Mouse (Mus musculus): ENCODE results near the gene Rbm20. TPM values are rescaled to one million over a fixed set of nuclear protein-coding genes. Genes with fewer than 3 reads are reported as not detected.

The Rbm20 gene
- polyA plus RNA-seq, 1 experiment from 2014 or later = 1.4 TPM

DNA sequence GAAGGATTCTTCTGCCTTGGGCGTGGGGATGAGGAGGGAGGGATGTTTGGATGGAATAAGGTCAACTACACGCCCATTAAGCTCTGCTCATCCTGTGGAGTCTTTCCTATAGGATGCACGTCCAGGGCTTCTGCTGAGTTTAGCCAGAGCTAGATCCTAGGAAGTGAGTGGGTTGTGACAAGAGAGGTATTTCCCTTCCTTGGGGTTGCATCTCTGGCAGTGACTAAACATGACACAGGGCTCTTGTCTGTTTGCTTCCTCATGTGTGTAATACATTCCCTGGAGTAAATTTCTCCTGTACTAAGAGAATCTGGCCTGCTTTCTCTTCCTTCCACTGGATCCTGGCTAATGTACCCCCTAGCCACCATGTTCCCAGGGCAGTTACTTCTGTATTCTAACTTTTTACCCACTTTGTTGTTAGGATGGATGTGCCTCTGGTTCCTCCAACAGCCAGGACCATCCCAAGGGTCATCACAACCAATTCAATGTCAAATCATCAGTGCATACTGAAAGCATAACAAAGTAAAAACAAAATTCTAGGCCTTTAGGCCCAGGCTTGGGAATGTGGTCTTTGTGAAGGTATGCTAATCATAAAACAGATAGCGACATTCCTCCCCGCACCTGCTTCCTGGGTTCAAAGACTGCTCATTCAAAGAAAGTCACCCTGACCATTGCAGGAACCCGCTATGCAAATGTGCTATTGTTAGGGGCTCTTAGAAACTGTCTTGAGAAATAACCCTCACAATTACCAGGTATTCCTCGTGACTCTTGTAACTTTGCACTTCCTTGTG lies 87.8 kb downstream of the Rbm20 start:
- no peak overlapping the region for H3K9ac ChIP-seq (replicated peaks)
- peaks cover 5% of the 10 kb centered on the region; the same call in 1 of the 2 replicates for H3K27me3 ChIP-seq
- H3K4me1 ChIP-seq (replicated peaks) = no peaks in the 10 kb centered on the region
- no peaks in the 10 kb centered on the region for H3K36me3 ChIP-seq
- no peak overlapping the region for H3K4me3 ChIP-seq (replicated peaks)
- 82% methylated on average over 7 of the region's 7 CpGs for WGBS
- 0 out of 2 replicates have a peak, but pooled peaks cover 3% of the 10 kb centered on the region for H3K9me3 ChIP-seq
- no peak overlapping the region for H3K27ac ChIP-seq
- ATAC-seq = no peak
- H3K4me2 ChIP-seq (replicated peaks) = no peak overlapping the region

DNA sequence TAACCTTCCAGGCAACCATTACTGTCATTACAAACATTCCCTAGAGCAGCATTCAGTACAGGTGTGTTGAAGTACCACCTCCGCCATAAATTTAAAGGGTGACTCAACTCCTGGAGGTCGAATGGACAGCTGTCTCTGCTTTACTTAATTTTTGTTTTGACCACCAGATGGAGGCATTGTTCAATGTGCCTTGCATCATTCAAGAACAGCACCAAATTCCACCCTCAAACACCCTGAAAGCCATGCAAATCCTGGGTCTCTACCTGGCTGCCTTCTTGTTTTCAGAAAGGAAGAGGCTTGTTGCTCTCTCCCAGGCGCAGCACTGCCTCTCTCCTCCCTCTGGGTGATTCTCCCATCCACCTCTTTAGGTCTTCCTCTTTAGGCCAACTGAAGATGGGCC lies 91.4 kb downstream of the Rbm20 start:
- peaks cover 19% of the 10 kb centered on the region; the same call in 1 of the 2 replicates for H3K27me3 ChIP-seq
- H3K9me3 ChIP-seq = 0 out of 2 replicates have a peak, but pooled peaks cover 3% of the 10 kb centered on the region
- no peak overlapping the region for H3K4me2 ChIP-seq (replicated peaks)
- no peak overlapping the region for H3K4me3 ChIP-seq (replicated peaks)
- no peaks in the 10 kb centered on the region for H3K4me1 ChIP-seq (replicated peaks)
- no peaks in the 10 kb centered on the region for H3K36me3 ChIP-seq
- 39% methylated on average over 3 of the region's 3 CpGs for WGBS
- no peak overlapping the region for H3K9ac ChIP-seq (replicated peaks)
- H3K27ac ChIP-seq = no peak overlapping the region
- ATAC-seq = 0 out of 2 replicates have a peak, but pooled peaks have one; percentile 34

- Histone ChIP-seq H3K9me3 (no peaks in the 10 kb centered on the region), H3K4me2 (replicated peaks) (no peak overlapping the region), H3K27ac (no peak overlapping the region), H3K4me3 (replicated peaks) (no peak overlapping the region), H3K27me3 (peaks cover 14% of the 10 kb centered on the region; the same call in 1 of the 2 replicates), H3K4me1 (replicated peaks) (0 out of 2 replicates have a peak, but pooled peaks cover 8% of the 10 kb centered on the region), H3K9ac (replicated peaks) (no peak overlapping the region), H3K36me3 (no peaks in the 10 kb centered on the region)
- peak; percentile 75 for ATAC-seq
- WGBS = 44% methylated on average over 11 of the region's 11 CpGs
Observed at GRCm38 (mm10) chr19:53773937-53774640, 97.0 kb downstream of the Rbm20 start.

DNA sequence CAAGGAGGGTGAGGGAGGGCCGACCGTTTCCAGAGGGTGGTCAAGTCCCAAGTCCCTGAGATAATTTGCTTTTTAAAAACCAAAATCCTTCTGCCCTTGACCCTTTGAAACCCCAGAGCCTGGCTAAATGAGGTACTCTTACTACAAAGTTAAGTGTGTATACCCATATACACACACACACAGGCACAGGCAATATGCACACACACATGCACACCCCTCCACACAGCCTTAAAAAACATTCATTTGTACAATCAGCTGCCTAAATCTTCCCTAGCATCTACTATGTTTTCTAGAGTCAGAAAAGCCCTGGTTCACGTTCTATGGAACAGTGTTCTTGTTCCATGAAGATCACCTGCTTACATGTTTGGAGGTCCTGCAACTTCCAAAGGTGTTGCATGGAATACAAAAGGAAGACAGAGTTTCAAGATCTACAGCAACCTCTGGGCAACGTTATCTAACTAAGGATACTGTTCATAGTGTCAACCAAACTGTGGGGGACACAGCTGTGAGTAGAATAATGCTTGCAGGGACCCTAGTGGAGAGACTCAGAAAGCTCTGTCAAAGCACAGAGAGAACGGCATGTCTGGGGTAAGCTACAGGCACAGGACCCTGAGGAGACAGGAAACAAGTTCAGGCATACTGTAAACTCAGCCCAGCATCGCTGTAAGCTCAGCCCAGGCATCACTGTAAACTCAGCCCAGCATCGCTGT lies 97.7 kb downstream of the Rbm20 start:
- Histone ChIP-seq H3K36me3 (no peaks in the 10 kb centered on the region), H3K9ac (replicated peaks) (no peak overlapping the region), H3K4me3 (replicated peaks) (no peak overlapping the region), H3K27me3 (peaks cover 18% of the 10 kb centered on the region; the same call in 1 of the 2 replicates), H3K27ac (no peak overlapping the region), H3K9me3 (no peaks in the 10 kb centered on the region), H3K4me1 (replicated peaks) (0 out of 2 replicates have a peak, but pooled peaks cover 8% of the 10 kb centered on the region), H3K4me2 (replicated peaks) (no peak overlapping the region)
- WGBS = 58% methylated on average over 7 of the region's 7 CpGs
- ATAC-seq = peak; percentile 45

DNA sequence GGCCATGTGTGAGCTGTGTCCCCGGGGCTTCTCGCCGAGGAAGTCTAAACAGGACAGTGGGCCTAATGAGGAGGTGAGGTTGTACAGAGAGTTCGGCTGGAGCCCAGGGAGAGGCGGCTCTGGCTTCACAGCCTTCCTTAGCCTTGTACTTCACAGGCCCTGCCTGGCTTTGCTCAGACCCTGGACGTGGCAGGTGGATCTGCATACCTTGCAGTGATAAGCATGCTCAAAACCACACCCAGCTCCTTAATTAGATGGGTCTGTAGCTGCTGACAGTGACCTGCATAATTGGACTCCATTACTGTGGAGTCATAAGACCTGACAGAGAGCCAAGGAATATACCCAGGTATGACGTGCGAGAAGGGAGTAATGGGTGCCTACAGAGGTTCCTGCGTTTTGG lies 102.3 kb downstream of the Rbm20 start:
- WGBS = 87% methylated on average over 9 of the region's 9 CpGs
- Histone ChIP-seq H3K27ac (no peak overlapping the region), H3K4me1 (replicated peaks) (no peaks in the 10 kb centered on the region), H3K4me3 (replicated peaks) (no peak overlapping the region), H3K27me3 (peaks cover 15% of the 10 kb centered on the region; the same call in 1 of the 2 replicates), H3K4me2 (replicated peaks) (no peak overlapping the region), H3K36me3 (no peaks in the 10 kb centered on the region), H3K9ac (replicated peaks) (no peak overlapping the region), H3K9me3 (no peaks in the 10 kb centered on the region)
- no peak for ATAC-seq

GRCm38 (mm10) chr19:53779818-53780217 lies 102.7 kb downstream of the Rbm20 start:
- no peak overlapping the region for H3K9ac ChIP-seq (replicated peaks)
- no peaks in the 10 kb centered on the region for H3K4me1 ChIP-seq (replicated peaks)
- 91% methylated on average over 4 of the region's 4 CpGs for WGBS
- H3K27ac ChIP-seq = no peak overlapping the region
- peaks cover 15% of the 10 kb centered on the region; the same call in 1 of the 2 replicates for H3K27me3 ChIP-seq
- no peaks in the 10 kb centered on the region for H3K9me3 ChIP-seq
- H3K36me3 ChIP-seq = no peaks in the 10 kb centered on the region
- H3K4me3 ChIP-seq (replicated peaks) = no peak overlapping the region
- no peak overlapping the region for H3K4me2 ChIP-seq (replicated peaks)
- ATAC-seq = no peak

GRCm38 (mm10) chr19:53780752-53781602 lies 103.9 kb downstream of the Rbm20 start:
- no peak overlapping the region for H3K9ac ChIP-seq (replicated peaks)
- H3K4me2 ChIP-seq (replicated peaks) = no peak overlapping the region
- H3K4me3 ChIP-seq (replicated peaks) = no peak overlapping the region
- no peak for ATAC-seq
- WGBS = 70% methylated on average over 9 of the region's 9 CpGs
- H3K36me3 ChIP-seq = no peaks in the 10 kb centered on the region
- no peaks in the 10 kb centered on the region for H3K4me1 ChIP-seq (replicated peaks)
- H3K9me3 ChIP-seq = no peaks in the 10 kb centered on the region
- H3K27ac ChIP-seq = no peak overlapping the region
- peaks cover 15% of the 10 kb centered on the region; the same call in 1 of the 2 replicates for H3K27me3 ChIP-seq

GRCm38 (mm10) chr19:53781826-53782225 lies 104.7 kb downstream of the Rbm20 start:
- no peak overlapping the region for H3K4me3 ChIP-seq (replicated peaks)
- H3K9me3 ChIP-seq = no peaks in the 10 kb centered on the region
- H3K4me1 ChIP-seq (replicated peaks) = 0 out of 2 replicates have a peak, but pooled peaks cover 3% of the 10 kb centered on the region
- no peaks in the 10 kb centered on the region for H3K36me3 ChIP-seq
- WGBS = 90% methylated on average over 7 of the region's 7 CpGs
- no peak overlapping the region for H3K4me2 ChIP-seq (replicated peaks)
- ATAC-seq = no peak
- H3K27ac ChIP-seq = no peak overlapping the region
- H3K27me3 ChIP-seq = peaks cover 15% of the 10 kb centered on the region; the same call in 1 of the 2 replicates
- H3K9ac ChIP-seq (replicated peaks) = no peak overlapping the region

- no peak overlapping the region for H3K4me3 ChIP-seq (replicated peaks)
- H3K9ac ChIP-seq (replicated peaks) = no peak overlapping the region
- WGBS = 90% methylated on average over 3 of the region's 3 CpGs
- no peak overlapping the region for H3K27ac ChIP-seq
- H3K4me1 ChIP-seq (replicated peaks) = 0 out of 2 replicates have a peak, but pooled peaks cover 3% of the 10 kb centered on the region
- H3K4me2 ChIP-seq (replicated peaks) = no peak overlapping the region
- no peaks in the 10 kb centered on the region for H3K9me3 ChIP-seq
- no peaks in the 10 kb centered on the region for H3K36me3 ChIP-seq
- no peak for ATAC-seq
- H3K27me3 ChIP-seq = peaks cover 10% of the 10 kb centered on the region
Observed at GRCm38 (mm10) chr19:53785352-53785751, 108.2 kb downstream of the Rbm20 start.

- 60% methylated on average over 2 of the region's 2 CpGs for WGBS
- ATAC-seq = no peak
Observed at GRCm38 (mm10) chr19:53786239-53786638, 109.1 kb downstream of the Rbm20 start.

GRCm38 (mm10) chr19:53786836-53787235 lies 109.7 kb downstream of the Rbm20 start:
- no peak overlapping the region for H3K4me2 ChIP-seq (replicated peaks)
- no peaks in the 10 kb centered on the region for H3K9me3 ChIP-seq
- 74% methylated on average over 5 of the region's 5 CpGs for WGBS
- H3K4me1 ChIP-seq (replicated peaks) = 0 out of 2 replicates have a peak, but pooled peaks cover 3% of the 10 kb centered on the region
- ATAC-seq = no peak
- no peak overlapping the region for H3K4me3 ChIP-seq (replicated peaks)
- no peaks in the 10 kb centered on the region for H3K36me3 ChIP-seq
- H3K27ac ChIP-seq = no peak overlapping the region
- no peak overlapping the region for H3K9ac ChIP-seq (replicated peaks)
- peaks cover 7% of the 10 kb centered on the region for H3K27me3 ChIP-seq

More at GRCm38 (mm10) chr19:53786239-53786638, 109.1 kb downstream of the Rbm20 start:
- Histone ChIP-seq H3K27ac (no peak overlapping the region), H3K36me3 (no peaks in the 10 kb centered on the region), H3K4me3 (replicated peaks) (no peak overlapping the region), H3K4me2 (replicated peaks) (no peak overlapping the region), H3K9me3 (no peaks in the 10 kb centered on the region), H3K9ac (replicated peaks) (peak overlapping the region; percentile 28; the same call in 1 of the 2 replicates), H3K4me1 (replicated peaks) (0 out of 2 replicates have a peak, but pooled peaks cover 3% of the 10 kb centered on the region), H3K27me3 (peaks cover 7% of the 10 kb centered on the region)

Measured in midbrain, embryonic 13.5 days (tissue).